Comparison of ENCODE assay signal across 26 mouse cellular contexts in genomic region chr17:44768522-44768921, GRCm38 (mm10). TPM values are rescaled to one million over a fixed set of nuclear protein-coding genes. Genes with fewer than 3 reads are reported as not detected.
A peak's percentile ranks its signal among the peaks of the same experiment; 100 is the strongest.
DNase-seq lines count a peak whose midpoint lies in the region; ATAC-seq lines count a peak whose summit lies in the region.
"Had no signal": no experiment of that assay in that cellular context is flagged by ENCODE, and none has a peak within 500 bp of the region (broad histone marks: within the 10 kb centered on the region; RNA-seq: fewer than 3 reads in every experiment).

No protein-coding gene starts in this region.

- no peak overlapping the region for H3K9ac ChIP-seq in neural tube, embryonic 11.5 days (ENCODE audit: low read length)
- H3K9ac ChIP-seq in embryonic facial prominence, embryonic 12.5 days = no peak overlapping the region
- no peak overlapping the region for H3K9ac ChIP-seq in limb, embryonic 12.5 days (replicated peaks)
- no peak overlapping the region for H3K9ac ChIP-seq in midbrain, embryonic 13.5 days (replicated peaks)
- H3K9ac ChIP-seq: hindbrain, embryonic 15.5 days; liver, embryonic 15.5 days; lung, embryonic 15.5 days; midbrain, embryonic 15.5 days; neural tube, embryonic 12.5 days had no signal

- no peaks in the 10 kb centered on the region for H3K36me3 ChIP-seq in neural tube, embryonic 11.5 days (ENCODE audit: control insufficient read depth, insufficient read depth, low read length)
- no peaks in the 10 kb centered on the region for H3K36me3 ChIP-seq in embryonic facial prominence, embryonic 12.5 days
- no peaks in the 10 kb centered on the region for H3K36me3 ChIP-seq in limb, embryonic 12.5 days
- H3K36me3 ChIP-seq in midbrain, embryonic 13.5 days = no peaks in the 10 kb centered on the region
- H3K36me3 ChIP-seq: hindbrain, embryonic 15.5 days; liver, embryonic 15.5 days; lung, embryonic 15.5 days; midbrain, embryonic 15.5 days; neural tube, embryonic 12.5 days had no signal

- no peaks in the 10 kb centered on the region for H3K27me3 ChIP-seq in neural tube, embryonic 11.5 days (ENCODE audit: control insufficient read depth, insufficient read depth, low read length)
- H3K27me3 ChIP-seq in embryonic facial prominence, embryonic 12.5 days = no peaks in the 10 kb centered on the region
- H3K27me3 ChIP-seq in limb, embryonic 12.5 days = no peaks in the 10 kb centered on the region
- H3K27me3 ChIP-seq in midbrain, embryonic 13.5 days = no peaks in the 10 kb centered on the region
- H3K27me3 ChIP-seq: CH12.LX; hindbrain, embryonic 15.5 days; liver, embryonic 15.5 days; lung, embryonic 15.5 days; midbrain, embryonic 15.5 days; neural tube, embryonic 12.5 days had no signal

- H3K9me3 ChIP-seq in neural tube, embryonic 11.5 days (ENCODE audit: control insufficient read depth, low read length) = no peaks in the 10 kb centered on the region
- no peaks in the 10 kb centered on the region for H3K9me3 ChIP-seq in embryonic facial prominence, embryonic 12.5 days
- H3K9me3 ChIP-seq in limb, embryonic 12.5 days = no peaks in the 10 kb centered on the region
- H3K9me3 ChIP-seq in midbrain, embryonic 13.5 days = no peaks in the 10 kb centered on the region
- H3K9me3 ChIP-seq: hindbrain, embryonic 15.5 days; liver, embryonic 15.5 days; lung, embryonic 15.5 days; midbrain, embryonic 15.5 days; neural tube, embryonic 12.5 days had no signal

- no peaks in the 10 kb centered on the region for H3K4me1 ChIP-seq in neural tube, embryonic 11.5 days (ENCODE audit: control insufficient read depth, insufficient read depth, low read length)
- peaks cover 9% of the 10 kb centered on the region; the same call in 1 of the 2 replicates for H3K4me1 ChIP-seq in embryonic facial prominence, embryonic 12.5 days
- H3K4me1 ChIP-seq in limb, embryonic 12.5 days (replicated peaks) = peaks cover 18% of the 10 kb centered on the region
- H3K4me1 ChIP-seq in midbrain, embryonic 13.5 days (replicated peaks) = no peaks in the 10 kb centered on the region
- H3K4me1 ChIP-seq: hindbrain, embryonic 15.5 days; liver, embryonic 15.5 days; lung, embryonic 15.5 days; midbrain, embryonic 15.5 days; neural tube, embryonic 12.5 days had no signal

- no peak overlapping the region for H3K4me2 ChIP-seq in neural tube, embryonic 11.5 days (ENCODE audit: low read depth)
- H3K4me2 ChIP-seq in embryonic facial prominence, embryonic 12.5 days (replicated peaks) = no peak overlapping the region
- peak overlapping the region; percentile 20 for H3K4me2 ChIP-seq in limb, embryonic 12.5 days
- H3K4me2 ChIP-seq in midbrain, embryonic 13.5 days (replicated peaks) = no peak overlapping the region
- H3K4me2 ChIP-seq: heart, embryonic 11.5 days; hindbrain, embryonic 15.5 days; liver, embryonic 15.5 days; lung, embryonic 15.5 days; midbrain, embryonic 15.5 days; neural tube, embryonic 12.5 days had no signal

- DNase-seq in neural tube, embryonic 11.5 days (ENCODE audit: low spot score) = peak; percentile 10
- DNase-seq in neural tube, embryonic 10.5 days (ENCODE audit: extremely low spot score, low spot score) = no peak
- DNase-seq in c-Kit-positive CD71-positive TER-119-positive erythroid progenitor cells, embryonic 14.5 days (ENCODE audit: low spot score) = no peak
- no peak for DNase-seq in cerebellum, adult 11 months
- DNase-seq: adrenal gland, adult 2 months; cerebellum, adult 9-10 months; gastrocnemius, postnatal 25 days; heart, adult 18-20 months; kidney, adult 11 months; kidney, postnatal 25 days; thymus, adult 2 months; thymus, postnatal 36 days had no signal

- no peak overlapping the region for H3K4me3 ChIP-seq in neural tube, embryonic 11.5 days (ENCODE audit: low read depth, low read length)
- H3K4me3 ChIP-seq in embryonic facial prominence, embryonic 12.5 days = no peak overlapping the region
- no peak overlapping the region for H3K4me3 ChIP-seq in limb, embryonic 12.5 days (replicated peaks)
- H3K4me3 ChIP-seq in midbrain, embryonic 13.5 days (replicated peaks) = no peak overlapping the region
- H3K4me3 ChIP-seq: hindbrain, embryonic 15.5 days; liver, embryonic 15.5 days; lung, embryonic 15.5 days; midbrain, embryonic 15.5 days; neural tube, embryonic 12.5 days had no signal

- ATAC-seq in neural tube, embryonic 11.5 days (ENCODE audit: insufficient read depth, low FRiP score, low TSS enrichment) = no peak
- peak; percentile 60; the same call in 1 of the 2 replicates for ATAC-seq in embryonic facial prominence, embryonic 12.5 days (ENCODE audit: insufficient number of reproducible peaks, insufficient read depth, low FRiP score, low TSS enrichment)
- no peak for ATAC-seq in limb, embryonic 12.5 days (ENCODE audit: insufficient number of reproducible peaks, insufficient read depth, low FRiP score, low TSS enrichment, low read depth)
- no peak for ATAC-seq in midbrain, embryonic 13.5 days
- ATAC-seq: activated CD4-positive, CD25-positive, alpha-beta regulatory T cell, adult 4 months; forebrain, embryonic 14.5 days; inflammation-experienced regulatory T-cells, adult 6 months; midbrain, embryonic 15.5 days had no signal

- WGBS in neural tube, embryonic 11.5 days = 56% methylated on average over 5 of the region's 5 CpGs
- WGBS in embryonic facial prominence, embryonic 12.5 days = 23% methylated on average over 5 of the region's 5 CpGs
- 8% methylated on average over 5 of the region's 5 CpGs for WGBS in limb, embryonic 12.5 days
- 75% methylated on average over 5 of the region's 5 CpGs for WGBS in midbrain, embryonic 13.5 days

- H3K27ac ChIP-seq in neural tube, embryonic 11.5 days (ENCODE audit: low read depth, low read length) = no peak overlapping the region
- peak overlapping the region; percentile 57; the same call in 1 of the 2 replicates for H3K27ac ChIP-seq in embryonic facial prominence, embryonic 12.5 days
- H3K27ac ChIP-seq in limb, embryonic 12.5 days = 0 out of 2 replicates have a peak overlapping the region, but pooled peaks have one; percentile 62
- H3K27ac ChIP-seq in midbrain, embryonic 13.5 days = no peak overlapping the region
- H3K27ac ChIP-seq: hindbrain, embryonic 15.5 days; liver, embryonic 15.5 days; lung, embryonic 15.5 days; macrophage; midbrain, embryonic 15.5 days; neural tube, embryonic 12.5 days had no signal

RNA-seq across cellular contexts. Expression of gene Supt3, which starts 8.4 kb away (rescaled TPM):
- polyA plus RNA-seq in neural tube, embryonic 11.5 days (2014; fragmentation: Nextera tagmentation; extraction: Ambion mirVana) = 23.4 and 23.8 TPM in 2 replicates
- 27.6 and 27.8 TPM in 2 replicates for polyA plus RNA-seq in embryonic facial prominence, embryonic 12.5 days (2016; fragmentation: Nextera tagmentation; extraction: Ambion mirVana)
- polyA plus RNA-seq in limb, embryonic 12.5 days (2016; fragmentation: Nextera tagmentation; extraction: Ambion mirVana) = 26.1 and 28.0 TPM in 2 replicates
- polyA plus RNA-seq in midbrain, embryonic 13.5 days (2015; fragmentation: Nextera tagmentation; extraction: Ambion mirVana) = 19.0 and 20.0 TPM in 2 replicates

RNA-seq across cellular contexts. Expression of gene Runx2, which starts 46.1 kb away (rescaled TPM):
- 1.0 and 1.4 TPM in 2 replicates for polyA plus RNA-seq in neural tube, embryonic 11.5 days (2014; fragmentation: Nextera tagmentation; extraction: Ambion mirVana)
- 31.3 and 31.9 TPM in 2 replicates for polyA plus RNA-seq in embryonic facial prominence, embryonic 12.5 days (2016; fragmentation: Nextera tagmentation; extraction: Ambion mirVana)
- 8.3 and 11.9 TPM in 2 replicates for polyA plus RNA-seq in limb, embryonic 12.5 days (2016; fragmentation: Nextera tagmentation; extraction: Ambion mirVana)
- 0.14 and 0.77 TPM in 2 replicates for polyA plus RNA-seq in midbrain, embryonic 13.5 days (2015; fragmentation: Nextera tagmentation; extraction: Ambion mirVana)

Comparison
In these comparisons a context has a peak if more than half of its experiments do, and no peak if none do; other contexts are left out.
1. H3K27ac ChIP-seq: peak in embryonic facial prominence, embryonic 12.5 days (single experiment) and limb, embryonic 12.5 days (single experiment); none in neural tube, embryonic 11.5 days (single experiment) and midbrain, embryonic 13.5 days (single experiment).